Mouse (Mus musculus): ENCODE results near the gene Meis3. TPM values are rescaled to one million over a fixed set of nuclear protein-coding genes. Genes with fewer than 3 reads are reported as not detected.

The Meis3 gene
- polyA plus RNA-seq, 1 experiment from 2014 or later, result 96.9 TPM

- H3K4me2 ChIP-seq, result no peak overlapping the region
- H3K27me3 ChIP-seq, result peaks cover 10% of the 10 kb centered on the region
- ATAC-seq, result no peak
- H3K9me3 ChIP-seq (replicated peaks), result 0 out of 2 replicates have a peak, but pooled peaks cover 14% of the 10 kb centered on the region
- H3K27ac ChIP-seq, result no peak overlapping the region
- WGBS, result 65% methylated on average over 5 of the region's 5 CpGs
- H3K4me1 ChIP-seq, result no peaks in the 10 kb centered on the region
- no peaks in the 10 kb centered on the region for H3K36me3 ChIP-seq (ENCODE audit: poor library complexity, severe bottlenecking)
- no peak overlapping the region for H3K4me3 ChIP-seq
- H3K9ac ChIP-seq, result no peak overlapping the region
Observed at GRCm38 (mm10) chr7:16229869-16230268, 55.0 kb downstream of the Meis3 start.

Other genes with a start within 250 kb of the Meis3 start
- 150 and 152 TPM in 2 replicates for gene Nop53, start 229.0 kb upstream of the Meis3 start, polyA plus RNA-seq (2015; fragmentation: Nextera tagmentation; extraction: Ambion mirVana)
- gene Ehd2, start 207.5 kb upstream of the Meis3 start, polyA plus RNA-seq (2015; fragmentation: Nextera tagmentation; extraction: Ambion mirVana), result 3.6 and 4.4 TPM in 2 replicates
- 8.4 and 8.5 TPM in 2 replicates for gene Bicra, start 127.2 kb upstream of the Meis3 start, polyA plus RNA-seq (2015; fragmentation: Nextera tagmentation; extraction: Ambion mirVana)
- not detected in 2 replicates for gene Zfp541, start 113.3 kb upstream of the Meis3 start, polyA plus RNA-seq (2015; fragmentation: Nextera tagmentation; extraction: Ambion mirVana)
- 166 and 186 TPM in 2 replicates for gene Napa, start 76.6 kb upstream of the Meis3 start, polyA plus RNA-seq (2015; fragmentation: Nextera tagmentation; extraction: Ambion mirVana)
- gene Kptn, start 55.2 kb upstream of the Meis3 start, polyA plus RNA-seq (2015; fragmentation: Nextera tagmentation; extraction: Ambion mirVana), result 37.2 and 38.4 TPM in 2 replicates
- 0.67 and 0.68 TPM in 2 replicates for gene Slc8a2, start 45.3 kb upstream of the Meis3 start, polyA plus RNA-seq (2015; fragmentation: Nextera tagmentation; extraction: Ambion mirVana)
- 13.7 and 17.1 TPM in 2 replicates for gene Dhx34, start 46.9 kb downstream of the Meis3 start, polyA plus RNA-seq (2015; fragmentation: Nextera tagmentation; extraction: Ambion mirVana)
- gene C5ar2, start 69.1 kb downstream of the Meis3 start, polyA plus RNA-seq (2015; fragmentation: Nextera tagmentation; extraction: Ambion mirVana), result 0.06 TPM in 1 of 2 replicates, not detected in the other
- gene C5ar1, start 84.5 kb downstream of the Meis3 start, polyA plus RNA-seq (2015; fragmentation: Nextera tagmentation; extraction: Ambion mirVana), result 0.57 and 1.2 TPM in 2 replicates
- 14.0 and 15.5 TPM in 2 replicates for gene Inafm1, start 98.5 kb downstream of the Meis3 start, polyA plus RNA-seq (2015; fragmentation: Nextera tagmentation; extraction: Ambion mirVana)
- gene Ccdc9, start 111.7 kb downstream of the Meis3 start, polyA plus RNA-seq (2015; fragmentation: Nextera tagmentation; extraction: Ambion mirVana), result 25.2 and 32.2 TPM in 2 replicates
- 10.0 and 12.2 TPM in 2 replicates for gene Bbc3, start 133.3 kb downstream of the Meis3 start, polyA plus RNA-seq (2015; fragmentation: Nextera tagmentation; extraction: Ambion mirVana)
- gene Sae1, start 212.7 kb downstream of the Meis3 start, polyA plus RNA-seq (2015; fragmentation: Nextera tagmentation; extraction: Ambion mirVana), result 355 and 370 TPM in 2 replicates
- gene Zc3h4, start 225.8 kb downstream of the Meis3 start, polyA plus RNA-seq (2015; fragmentation: Nextera tagmentation; extraction: Ambion mirVana), result 19.5 and 20.5 TPM in 2 replicates

Measured in forebrain, embryonic 13.5 days (tissue).